Mouse (Mus musculus): ENCODE results near the gene Ube3b. TPM values are rescaled to one million over a fixed set of nuclear protein-coding genes. Genes with fewer than 3 reads are reported as not detected.

The Ube3b gene
- 10 to 100 TPM; 67.5 to 67.7 TPM for total RNA-seq (2021)
- long read RNA-seq, experiment 1, full-length matches to known transcripts, result 44 of 78 reads
- long read RNA-seq, experiment 1, partial matches to known transcripts, result 25 of 78 reads
- long read RNA-seq, experiment 1, other reads (novel, unspliced or antisense), result 9 of 78 reads
- long read RNA-seq, experiment 2, full-length matches to known transcripts, result 39 of 60 reads
- long read RNA-seq, experiment 2, partial matches to known transcripts, result 16 of 60 reads
- long read RNA-seq, experiment 2, other reads (novel, unspliced or antisense), result 5 of 60 reads

GRCm38 (mm10) chr5:114380209-114381012 is at the start of gene Ube3b, which contains the start of gene Kctd10:
Gene Ube3b (plus strand): TSS chr5:114380607.
Gene Kctd10 (minus strand): TSS chr5:114380508.
- DNase-seq, result peak; percentile 83 to 87
- intact Hi-C loops (cut with DNase I), result loop anchor here (1.0 to 5.0 kb wide), 3 partner anchors 23 to 133 kb away; no protein-coding TSS in a partner anchor

GRCm38 (mm10) chr5:114342996-114343395 is 37.4 kb upstream of the Ube3b start:
- DNase-seq, result no peak

GRCm38 (mm10) chr5:114343612-114344011 is 36.8 kb upstream of the Ube3b start:
- no peak for DNase-seq
- intact Hi-C loops (cut with DNase I), result no loop called here

More at GRCm38 (mm10) chr5:114342996-114343395, 37.4 kb upstream of the Ube3b start:
- intact Hi-C loops (cut with DNase I), result no loop called here

GRCm38 (mm10) chr5:114345538-114345937 is 34.9 kb upstream of the Ube3b start:
- intact Hi-C loops (cut with DNase I), result no loop called here

GRCm38 (mm10) chr5:114347005-114347404 is 33.4 kb upstream of the Ube3b start:
- intact Hi-C loops (cut with DNase I), result no loop called here
- DNase-seq, result no peak

More at GRCm38 (mm10) chr5:114345538-114345937, 34.9 kb upstream of the Ube3b start:
- no peak for DNase-seq

- intact Hi-C loops (cut with DNase I), result no loop called here
- no peak for DNase-seq
Observed at GRCm38 (mm10) chr5:114351490-114351889, 28.9 kb upstream of the Ube3b start.

- intact Hi-C loops (cut with DNase I), result loop anchor here (2.0 kb wide), 1 partner anchor 44 kb away; no protein-coding TSS in a partner anchor
Observed at GRCm38 (mm10) chr5:114356250-114356935, 24.0 kb upstream of the Ube3b start.

GRCm38 (mm10) chr5:114356936-114357751 is 23.3 kb upstream of the Ube3b start:
- intact Hi-C loops (cut with DNase I), result loop anchor here (1.0 to 2.0 kb wide), 2 partner anchors 24 to 44 kb away; no protein-coding TSS in a partner anchor
- DNase-seq, result peak in 1 of 2 experiments; percentile 42

More at GRCm38 (mm10) chr5:114356250-114356935, 24.0 kb upstream of the Ube3b start:
- DNase-seq, result peak; percentile 81 to 83

GRCm38 (mm10) chr5:114358833-114359232 is 21.6 kb upstream of the Ube3b start:
- no peak for DNase-seq
- intact Hi-C loops (cut with DNase I), result no loop called here

- DNase-seq, result no peak
- intact Hi-C loops (cut with DNase I), result no loop called here
Observed at GRCm38 (mm10) chr5:114359586-114359985, 20.8 kb upstream of the Ube3b start.

- DNase-seq, result no peak
- intact Hi-C loops (cut with DNase I), result no loop called here
Observed at GRCm38 (mm10) chr5:114360968-114361367, 19.4 kb upstream of the Ube3b start.

- peak in 1 of 2 experiments; percentile 64 for DNase-seq
- intact Hi-C loops (cut with DNase I), result no loop called here
Observed at GRCm38 (mm10) chr5:114365043-114365752, 15.2 kb upstream of the Ube3b start.

- DNase-seq, result no peak
- intact Hi-C loops (cut with DNase I), result no loop called here
Observed at GRCm38 (mm10) chr5:114368121-114368520, 12.3 kb upstream of the Ube3b start.

GRCm38 (mm10) chr5:114368803-114369496 is 11.5 kb upstream of the Ube3b start:
- no peak for DNase-seq
- intact Hi-C loops (cut with DNase I), result no loop called here

GRCm38 (mm10) chr5:114369921-114370320 is 10.5 kb upstream of the Ube3b start:
- no peak for DNase-seq
- intact Hi-C loops (cut with DNase I), result no loop called here

GRCm38 (mm10) chr5:114370371-114370776 is 10.0 kb upstream of the Ube3b start:
- intact Hi-C loops (cut with DNase I), result no loop called here
- peak; percentile 61 to 64 for DNase-seq

GRCm38 (mm10) chr5:114371331-114371730 is 9.1 kb upstream of the Ube3b start:
- intact Hi-C loops (cut with DNase I), result no loop called here
- no peak for DNase-seq

- peak in 1 of 2 experiments; percentile 25 for DNase-seq
- intact Hi-C loops (cut with DNase I), result no loop called here
Observed at GRCm38 (mm10) chr5:114371731-114372473, 8.5 kb upstream of the Ube3b start.

All from heart, postnatal 14 days (tissue).